Mouse (Mus musculus): Measurements from ENCODE around the gene Lcor. TPM values are rescaled to one million over a fixed set of nuclear protein-coding genes. Genes with fewer than 3 reads are reported as not detected.

Lcor gene
- polyA plus RNA-seq, 1 experiment, result 2.9 TPM

DNA sequence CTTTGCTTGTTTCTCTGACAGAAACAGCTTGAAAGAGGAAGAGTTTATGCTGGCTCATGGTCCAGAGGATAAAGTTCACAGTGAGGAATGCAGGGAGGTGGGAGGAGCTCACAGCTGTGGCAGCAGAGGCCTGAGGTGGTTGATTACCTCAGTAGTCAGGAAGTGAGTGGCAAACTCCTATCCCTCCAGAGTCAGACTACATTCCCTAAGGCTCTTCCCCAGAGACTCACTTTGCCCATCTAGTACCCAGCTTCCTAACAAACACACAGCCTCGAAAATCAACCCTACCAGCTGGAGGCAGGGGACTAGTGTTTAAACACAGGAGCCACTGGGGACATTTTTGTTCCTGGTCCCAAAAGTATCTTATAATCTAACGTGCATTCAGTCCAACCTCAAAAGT lies 7.5 kb upstream of the Lcor start:
- Histone ChIP-seq H3K27me3 (ENCODE audit: control insufficient read depth, insufficient read depth, low read length) (no peaks in the 10 kb centered on the region), H3K4me1 (ENCODE audit: control insufficient read depth, insufficient read depth, insufficient read length, low read length) (peaks cover 4% of the 10 kb centered on the region; the same call in 1 of the 2 replicates), H3K36me3 (ENCODE audit: control insufficient read depth, insufficient read depth, low read length) (no peaks in the 10 kb centered on the region), H3K27ac (ENCODE audit: insufficient read depth, low read depth, low read length) (peak overlapping the region; percentile 60; the same call in 1 of the 2 replicates), H3K4me3 (ENCODE audit: low read depth, low read length) (no peak overlapping the region)
- WGBS, result 29% methylated on average over 2 of the region's 2 CpGs
- TF ChIP-seq CTCF (IDR thresholded peaks at IDR 0.05; ENCODE audit: extremely low read depth, insufficient read length, insufficient replicate concordance, low read depth, low read length) (no peak), POLR2A (IDR thresholded peaks at IDR 0.05; ENCODE audit: low read depth, low read length) (no peak; the same call in 1 of the 2 replicates)

DNA sequence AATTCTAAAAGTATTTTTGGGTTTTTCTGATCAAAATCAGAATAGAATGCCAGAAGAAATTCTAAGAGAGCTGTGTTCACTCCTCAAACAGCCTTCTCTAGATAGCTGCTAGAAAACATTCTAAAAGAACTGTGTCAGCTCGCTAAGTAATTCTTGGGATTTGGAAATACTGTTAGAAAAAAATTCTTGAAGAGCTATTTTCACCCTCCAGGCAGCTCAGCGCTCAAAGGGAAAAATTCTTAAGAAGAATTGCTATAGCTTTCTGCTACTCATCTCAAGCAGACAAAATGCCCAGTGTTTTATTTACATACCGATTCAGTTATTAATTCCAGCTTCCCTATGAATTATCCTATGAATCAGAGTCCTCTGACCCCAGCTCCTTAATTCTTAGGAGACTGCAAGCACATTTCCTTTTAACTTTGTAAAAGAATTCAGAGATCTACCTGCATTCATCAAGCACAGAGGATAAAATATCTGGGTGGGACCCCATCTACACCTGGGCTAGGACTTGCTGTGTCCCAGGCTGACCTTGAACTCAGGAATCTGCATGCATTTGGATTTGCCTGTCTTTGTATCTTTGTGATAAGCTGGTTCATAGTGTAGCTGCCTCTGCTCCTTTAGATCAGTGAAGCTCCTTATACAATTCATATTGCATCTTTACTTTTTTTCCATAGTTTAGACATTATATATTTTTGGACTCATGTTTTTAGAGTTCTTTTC lies 5.7 kb upstream of the Lcor start:
- H3K27me3 ChIP-seq (ENCODE audit: control insufficient read depth, insufficient read depth, low read length), result no peaks in the 10 kb centered on the region
- H3K4me3 ChIP-seq (ENCODE audit: low read depth, low read length), result no peak overlapping the region
- peaks cover 4% of the 10 kb centered on the region; the same call in 1 of the 2 replicates for H3K4me1 ChIP-seq (ENCODE audit: control insufficient read depth, insufficient read depth, insufficient read length, low read length)
- no peaks in the 10 kb centered on the region for H3K36me3 ChIP-seq (ENCODE audit: control insufficient read depth, insufficient read depth, low read length)
- H3K27ac ChIP-seq (ENCODE audit: insufficient read depth, low read depth, low read length), result no peak overlapping the region
- no peak for TF ChIP-seq CTCF (IDR thresholded peaks at IDR 0.05; ENCODE audit: extremely low read depth, insufficient read length, insufficient replicate concordance, low read depth, low read length)
- no peak for TF ChIP-seq POLR2A (IDR thresholded peaks at IDR 0.05; ENCODE audit: low read depth, low read length)
- WGBS, result 87% methylated on average over 3 of the region's 3 CpGs

DNA sequence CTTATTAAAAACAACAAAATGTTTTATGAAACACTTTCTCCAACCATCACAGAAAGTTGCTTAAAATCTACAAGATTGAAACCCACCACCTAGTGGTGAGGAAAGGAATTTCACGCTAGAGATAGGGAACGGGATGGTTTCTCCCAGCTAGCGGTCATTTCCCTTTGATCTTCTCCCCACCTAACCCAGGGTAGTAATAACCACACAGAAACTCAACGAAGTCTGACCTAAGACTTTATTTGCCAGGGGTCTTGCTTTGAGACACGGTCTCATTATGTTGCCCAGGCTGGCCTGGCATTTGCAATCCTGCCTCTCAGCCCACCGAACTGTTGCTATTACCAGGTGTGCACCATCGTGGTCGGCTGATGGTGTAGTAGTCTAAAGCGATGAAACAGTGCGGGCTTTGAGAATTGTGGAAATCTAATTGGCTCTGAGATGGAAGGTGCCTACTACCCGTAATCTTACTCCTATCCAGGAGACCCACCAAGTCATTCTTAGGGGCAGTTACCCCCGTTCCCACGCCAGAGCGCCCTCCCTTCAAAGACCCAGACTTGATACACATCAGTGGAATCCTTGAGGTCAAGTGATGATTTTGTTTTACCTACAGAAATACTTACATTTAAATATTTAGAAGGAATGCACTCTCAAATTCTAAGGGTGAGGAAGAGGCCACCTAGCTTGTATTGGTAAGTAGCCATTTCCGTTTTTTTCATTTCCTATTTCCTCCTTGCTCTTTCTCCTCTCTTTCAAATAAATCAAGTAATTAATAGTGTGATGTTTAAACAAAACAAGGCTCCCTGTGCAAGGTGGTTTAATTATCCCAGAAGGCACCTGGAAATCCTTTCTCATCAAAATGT lies 1.2 kb upstream of the Lcor start:
- TF ChIP-seq POLR2A (IDR thresholded peaks at IDR 0.05; ENCODE audit: low read depth, low read length), result no peak
- TF ChIP-seq CTCF (IDR thresholded peaks at IDR 0.05; ENCODE audit: extremely low read depth, insufficient read length, insufficient replicate concordance, low read depth, low read length), result peak; percentile 32; the same call in 1 of the 2 replicates
- Histone ChIP-seq H3K27ac (ENCODE audit: insufficient read depth, low read depth, low read length) (peak overlapping the region; percentile 31; the same call in 1 of the 2 replicates), H3K36me3 (ENCODE audit: control insufficient read depth, insufficient read depth, low read length) (no peaks in the 10 kb centered on the region), H3K27me3 (ENCODE audit: control insufficient read depth, insufficient read depth, low read length) (no peaks in the 10 kb centered on the region), H3K4me1 (ENCODE audit: control insufficient read depth, insufficient read depth, insufficient read length, low read length) (peaks cover 3% of the 10 kb centered on the region; the same call in 1 of the 2 replicates), H3K4me3 (ENCODE audit: low read depth, low read length) (peak overlapping the region; percentile 51)
- WGBS, result 4% methylated on average over 15 of the region's 15 CpGs

DNA sequence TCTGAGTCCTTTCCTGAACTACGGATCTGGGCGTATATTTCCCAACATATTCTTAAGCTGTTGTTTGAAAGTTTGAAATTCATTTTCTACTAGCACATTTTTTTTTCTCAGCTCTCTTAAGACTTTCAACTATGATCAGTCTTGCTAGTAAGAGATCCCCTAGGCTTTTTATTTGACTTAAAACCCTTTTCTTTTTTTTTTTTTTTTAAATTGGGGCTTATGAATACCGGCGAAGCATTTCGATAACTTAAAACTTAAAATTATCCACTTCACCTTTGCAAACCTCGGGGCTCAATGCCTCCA lies 599 bp upstream of the Lcor start:
- Histone ChIP-seq H3K27me3 (ENCODE audit: control insufficient read depth, insufficient read depth, low read length) (no peaks in the 10 kb centered on the region), H3K27ac (ENCODE audit: insufficient read depth, low read depth, low read length) (peak overlapping the region; percentile 97), H3K4me1 (ENCODE audit: control insufficient read depth, insufficient read depth, insufficient read length, low read length) (peaks cover 3% of the 10 kb centered on the region; the same call in 1 of the 2 replicates), H3K36me3 (ENCODE audit: control insufficient read depth, insufficient read depth, low read length) (no peaks in the 10 kb centered on the region), H3K4me3 (ENCODE audit: low read depth, low read length) (peak overlapping the region; percentile 93)
- no peak for TF ChIP-seq CTCF (IDR thresholded peaks at IDR 0.05; ENCODE audit: extremely low read depth, insufficient read length, insufficient replicate concordance, low read depth, low read length)
- TF ChIP-seq POLR2A (IDR thresholded peaks at IDR 0.05; ENCODE audit: low read depth, low read length), result no peak
- WGBS, result under 1% methylated on average over 6 of the region's 6 CpGs

DNA sequence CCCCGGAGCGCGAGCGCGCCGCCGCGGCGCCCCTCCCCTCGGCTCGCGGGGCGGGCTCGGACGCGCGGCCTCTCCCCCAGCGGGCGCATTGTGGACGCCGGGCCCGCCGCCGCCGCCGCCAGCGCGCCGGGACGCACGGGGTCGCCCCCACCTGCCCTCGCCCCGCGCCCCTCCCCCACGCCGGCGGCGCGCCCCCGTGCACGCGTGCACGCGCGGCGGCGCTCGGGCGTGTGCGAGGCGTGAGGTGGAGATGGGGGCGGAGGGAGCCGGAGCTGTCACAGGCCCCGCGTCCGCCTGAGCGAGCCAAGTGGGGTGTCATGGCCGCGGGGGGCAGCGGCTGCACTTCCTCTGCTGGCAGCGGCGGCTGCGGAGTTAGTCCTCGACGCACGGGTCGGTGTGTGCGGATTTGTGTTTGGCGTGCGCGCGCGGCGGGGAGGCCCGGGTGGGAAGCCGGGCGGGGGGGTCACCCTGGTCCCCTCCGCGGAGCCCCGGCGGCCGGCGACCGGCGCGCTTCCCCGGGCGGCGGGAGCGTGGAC lies 540 bp downstream of the Lcor start:
- TF ChIP-seq POLR2A (IDR thresholded peaks at IDR 0.05; ENCODE audit: low read depth, low read length), result no peak
- Histone ChIP-seq H3K27me3 (ENCODE audit: control insufficient read depth, insufficient read depth, low read length) (no peaks in the 10 kb centered on the region), H3K27ac (ENCODE audit: insufficient read depth, low read depth, low read length) (peak overlapping the region; percentile 45), H3K36me3 (ENCODE audit: control insufficient read depth, insufficient read depth, low read length) (peaks cover 1% of the 10 kb centered on the region; the same call in 1 of the 2 replicates), H3K4me3 (ENCODE audit: low read depth, low read length) (peak overlapping the region; percentile 95), H3K4me1 (ENCODE audit: control insufficient read depth, insufficient read depth, insufficient read length, low read length) (peaks cover 3% of the 10 kb centered on the region; the same call in 1 of the 2 replicates)
- WGBS, result under 1% methylated on average over 83 of the region's 91 CpGs

DNA sequence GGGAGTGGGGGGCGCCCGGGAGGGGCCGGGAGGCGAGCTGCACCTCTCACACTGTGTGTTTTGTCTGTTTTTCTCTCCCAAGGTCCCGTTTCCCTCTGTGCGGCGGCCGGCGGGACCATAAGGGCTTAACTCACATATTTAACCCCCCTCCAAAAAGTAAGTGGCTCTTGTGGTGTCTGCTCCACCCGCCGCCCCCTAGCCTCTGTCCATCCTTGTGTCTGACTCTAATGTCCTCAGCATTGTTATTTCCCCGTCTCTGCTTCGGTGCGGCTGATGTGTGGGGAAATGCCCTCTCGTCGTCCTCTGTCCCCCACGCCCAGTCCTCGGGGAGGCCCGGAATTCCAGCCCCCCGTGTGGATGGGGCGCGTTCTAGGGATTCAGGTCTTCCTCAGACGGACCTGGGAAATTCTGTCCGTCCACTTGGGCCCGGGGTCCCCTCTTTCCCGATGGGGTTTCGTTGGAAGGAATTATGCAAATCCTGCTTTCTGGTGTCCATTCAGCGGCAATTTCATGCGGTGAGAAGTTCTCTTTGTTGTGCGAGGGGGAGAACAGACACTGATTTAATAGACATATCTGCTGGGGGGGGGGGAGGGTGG lies 1.1 kb downstream of the Lcor start:
- peaks cover 3% of the 10 kb centered on the region; the same call in 1 of the 2 replicates for H3K4me1 ChIP-seq (ENCODE audit: control insufficient read depth, insufficient read depth, insufficient read length, low read length)
- peak overlapping the region; percentile 45 for H3K27ac ChIP-seq (ENCODE audit: insufficient read depth, low read depth, low read length)
- H3K4me3 ChIP-seq (ENCODE audit: low read depth, low read length), result peak overlapping the region; percentile 95
- no peaks in the 10 kb centered on the region for H3K27me3 ChIP-seq (ENCODE audit: control insufficient read depth, insufficient read depth, low read length)
- peaks cover 1% of the 10 kb centered on the region; the same call in 1 of the 2 replicates for H3K36me3 ChIP-seq (ENCODE audit: control insufficient read depth, insufficient read depth, low read length)
- 1% methylated on average over 30 of the region's 30 CpGs for WGBS
- no peak for TF ChIP-seq POLR2A (IDR thresholded peaks at IDR 0.05; ENCODE audit: low read depth, low read length)
- no peak for TF ChIP-seq CTCF (IDR thresholded peaks at IDR 0.05; ENCODE audit: extremely low read depth, insufficient read length, insufficient replicate concordance, low read depth, low read length)
